Mouse (Mus musculus) adrenal gland, postnatal 25 days (tissue): Measurements from ENCODE around the gene Dbndd2. TPM values are rescaled to one million over a fixed set of nuclear protein-coding genes. Genes with fewer than 3 reads are reported as not detected.

Source experiments
- DNase-seq: peaks from one replicate; pipeline ENCODE4 v3.0.0; 2021; ENCODE audit warnings: mixed read lengths
- total RNA-seq: library from RNA; stranded (reverse); gene quantifications from 2 replicates; pipeline ENCODE4 v1.2.3, GENCODE M21; 2021

Gene Dbndd2
- total RNA-seq, 1 experiment from 2014 or later, result 6.3 TPM

DNA sequence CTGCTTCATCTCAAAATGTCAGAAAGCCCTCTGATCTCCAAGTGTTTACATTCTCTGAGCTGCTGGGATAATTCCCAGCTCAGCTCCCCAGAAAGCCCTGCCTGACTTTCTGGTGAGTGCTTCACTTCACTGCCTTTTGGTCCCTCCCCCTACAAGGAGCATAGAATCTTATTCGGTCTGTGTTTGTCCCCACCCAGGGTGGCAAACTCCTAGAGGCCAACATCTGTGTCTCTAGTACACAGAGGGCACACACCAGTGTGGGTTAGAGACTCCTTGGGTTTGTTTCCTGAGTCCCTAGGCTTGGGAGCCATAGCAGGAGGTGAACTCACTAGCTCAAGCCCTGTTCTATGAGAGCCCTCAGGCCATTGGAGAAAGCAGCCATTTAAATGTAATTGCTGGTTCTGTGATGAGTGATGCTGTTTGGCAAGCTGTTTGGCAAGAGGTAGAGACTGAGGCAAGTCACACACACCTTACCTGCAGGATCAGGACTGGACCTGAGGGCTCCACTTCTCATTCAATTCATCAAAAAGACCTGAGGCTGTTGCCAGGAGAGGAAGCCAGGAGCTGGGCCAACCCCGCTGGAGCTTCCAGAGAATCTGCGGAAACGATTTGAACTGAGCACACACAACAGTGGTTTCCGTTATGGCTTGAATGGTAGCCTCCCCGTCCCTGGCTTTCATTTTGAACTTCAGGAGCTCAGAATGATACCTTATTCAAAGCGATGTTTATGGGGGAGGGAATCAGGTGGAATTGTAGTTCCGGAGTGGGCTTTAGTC is 54.9 kb downstream of the Dbndd2 start:
- DNase-seq, result no peak

DNA sequence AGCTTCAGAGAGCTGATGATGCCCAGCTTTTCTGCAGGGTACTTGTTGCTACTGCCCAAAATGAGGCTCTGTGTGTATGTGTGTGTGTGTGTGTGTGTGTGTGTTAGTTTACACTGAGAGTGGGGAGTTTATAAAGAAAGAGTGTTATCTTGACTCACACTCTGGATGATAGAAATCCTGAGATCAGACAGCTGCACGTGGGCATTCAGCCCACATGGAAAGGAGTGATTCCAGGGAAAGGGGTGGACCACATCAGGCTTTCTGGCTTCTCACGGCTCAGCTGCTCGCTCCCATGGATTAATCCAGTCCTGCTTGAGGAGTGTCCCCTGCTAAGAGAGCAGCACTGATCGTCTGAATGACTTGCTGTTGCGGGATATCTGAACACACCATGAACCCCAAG is 56.2 kb downstream of the Dbndd2 start:
- DNase-seq, result no peak

DNA sequence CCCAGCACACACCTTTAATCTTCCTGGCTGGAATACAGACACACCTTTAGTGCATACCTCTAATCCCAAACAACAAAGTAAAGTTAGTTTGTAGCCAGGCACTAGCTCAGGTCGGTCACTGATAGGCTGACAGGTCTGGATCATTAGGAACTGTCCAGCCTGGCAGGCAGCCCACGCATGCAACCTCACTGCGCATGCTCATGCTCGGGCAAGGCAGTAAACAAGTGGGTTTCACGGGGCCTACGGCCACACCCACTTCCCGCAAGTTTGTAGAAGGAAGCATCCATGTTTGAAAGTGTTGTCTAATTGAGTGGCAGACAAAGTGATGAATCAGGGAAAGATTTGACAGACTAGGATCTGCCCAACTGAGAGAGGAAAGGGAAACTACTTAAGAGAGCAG is 56.7 kb downstream of the Dbndd2 start:
- no peak for DNase-seq

Other genes starting within 250 kb of the Dbndd2 start
- gene Svs2, start 247.6 kb upstream of the Dbndd2 start, total RNA-seq, result not detected in 2 replicates
- not detected in 2 replicates for gene Svs3b, start 229.5 kb upstream of the Dbndd2 start, total RNA-seq
- gene Svs4, start 207.6 kb upstream of the Dbndd2 start, total RNA-seq, result not detected in 2 replicates
- gene Svs3a, start 196.8 kb upstream of the Dbndd2 start, total RNA-seq, result not detected in 2 replicates
- gene Svs6, start 169.4 kb upstream of the Dbndd2 start, total RNA-seq, result not detected in 2 replicates
- 0.73 and 3.9 TPM in 2 replicates for gene Svs5, start 153.4 kb upstream of the Dbndd2 start, total RNA-seq
- 5.2 and 7.9 TPM in 2 replicates for gene Slpi, start 97.0 kb upstream of the Dbndd2 start, total RNA-seq
- gene Rbpjl, start 83.0 kb upstream of the Dbndd2 start, total RNA-seq, result not detected in 2 replicates
- gene Matn4, start 80.9 kb upstream of the Dbndd2 start, total RNA-seq, result 0.73 and 1.3 TPM in 2 replicates
- gene Sdc4, start 42.2 kb upstream of the Dbndd2 start, total RNA-seq, result 75.1 and 82.0 TPM in 2 replicates
- gene Sys1, start 29.1 kb upstream of the Dbndd2 start, total RNA-seq, result 27.0 and 30.0 TPM in 2 replicates
- 4.0 TPM in 1 of 2 replicates, not detected in the other for gene Gm20458, start 25.1 kb upstream of the Dbndd2 start, total RNA-seq
- not detected in 2 replicates for gene Trp53tg5, start 12.4 kb upstream of the Dbndd2 start, total RNA-seq
- 98.3 and 99.7 TPM in 2 replicates for gene Pigt, start 11.4 kb downstream of the Dbndd2 start, total RNA-seq
- not detected in 2 replicates for gene Wfdc2, start 76.3 kb downstream of the Dbndd2 start, total RNA-seq
- not detected in 2 replicates for gene Spint3, start 87.4 kb downstream of the Dbndd2 start, total RNA-seq
- gene Wfdc6a, start 99.3 kb downstream of the Dbndd2 start, total RNA-seq, result 0.58 TPM in 1 of 2 replicates, not detected in the other
- gene Eppin, start 107.5 kb downstream of the Dbndd2 start, total RNA-seq, result not detected in 2 replicates
- not detected in 2 replicates for gene Wfdc6b, start 127.4 kb downstream of the Dbndd2 start, total RNA-seq
- gene Wfdc8, start 127.5 kb downstream of the Dbndd2 start, total RNA-seq, result not detected in 2 replicates
- gene Wfdc16, start 152.7 kb downstream of the Dbndd2 start, total RNA-seq, result not detected in 2 replicates
- not detected in 2 replicates for gene Wfdc10, start 169.9 kb downstream of the Dbndd2 start, total RNA-seq
- not detected in 2 replicates for gene Wfdc9, start 170.5 kb downstream of the Dbndd2 start, total RNA-seq
- not detected in 2 replicates for gene Wfdc11, start 188.0 kb downstream of the Dbndd2 start, total RNA-seq
- gene Wfdc13, start 199.0 kb downstream of the Dbndd2 start, total RNA-seq, result not detected in 2 replicates
- gene Spint4, start 212.4 kb downstream of the Dbndd2 start, total RNA-seq, result not detected in 2 replicates
- not detected in 2 replicates for gene Spint5, start 229.2 kb downstream of the Dbndd2 start, total RNA-seq